Mouse (Mus musculus) mesoderm, embryonic 11.5 days (tissue): ENCODE data around the gene Sbpl.

ENCODE experiments used
- DNase-seq: peaks from one replicate; pipeline ENCODE4 v3.0.0-alpha.2; 2012; ENCODE audit warnings: low read depth, low spot score

The Sbpl gene

GRCm38 (mm10) chr17:23955174-23955573, at the start of gene Sbpl:
Gene Sbpl, minus strand, starts transcription at chr17:23955274.
- no peak for DNase-seq

GRCm38 (mm10) chr17:24004071-24004665, 49.1 kb upstream of the Sbpl start:
- no peak for DNase-seq

GRCm38 (mm10) chr17:24000404-24000803, 45.3 kb upstream of the Sbpl start:
- no peak for DNase-seq

GRCm38 (mm10) chr17:23998383-23998782, 43.3 kb upstream of the Sbpl start:
- no peak for DNase-seq

- no peak for DNase-seq
Measured at GRCm38 (mm10) chr17:23997901-23998300, 42.8 kb upstream of the Sbpl start, which contains the start of gene Prss22. Gene Prss22, minus strand, starts transcription at chr17:23998100.

- DNase-seq = no peak
Measured at GRCm38 (mm10) chr17:23995421-23995820, 40.3 kb upstream of the Sbpl start.

- no peak for DNase-seq
Measured at GRCm38 (mm10) chr17:23994667-23995066, 39.6 kb upstream of the Sbpl start.

GRCm38 (mm10) chr17:23993559-23994428, 38.7 kb upstream of the Sbpl start:
- peak; percentile 90 for DNase-seq

GRCm38 (mm10) chr17:23992789-23993553, 37.9 kb upstream of the Sbpl start:
- DNase-seq = no peak

- no peak for DNase-seq
Measured at GRCm38 (mm10) chr17:23989802-23990201, 34.7 kb upstream of the Sbpl start.

GRCm38 (mm10) chr17:23984989-23985388, 29.9 kb upstream of the Sbpl start:
- DNase-seq = no peak

- no peak for DNase-seq
Measured at GRCm38 (mm10) chr17:23982912-23983311, 27.8 kb upstream of the Sbpl start.

- DNase-seq = no peak
Measured at GRCm38 (mm10) chr17:23980297-23980909, 25.3 kb upstream of the Sbpl start, which contains the start of gene Prss30. Gene Prss30, minus strand, starts transcription at chr17:23980566.

GRCm38 (mm10) chr17:23979471-23979870, 24.4 kb upstream of the Sbpl start:
- DNase-seq = no peak

GRCm38 (mm10) chr17:23976665-23977064, 21.6 kb upstream of the Sbpl start:
- DNase-seq = no peak

- no peak for DNase-seq
Measured at GRCm38 (mm10) chr17:23971315-23971714, 16.2 kb upstream of the Sbpl start.

GRCm38 (mm10) chr17:23969231-23969630, 14.2 kb upstream of the Sbpl start:
- DNase-seq = peak; percentile 73

GRCm38 (mm10) chr17:23968780-23969179, 13.7 kb upstream of the Sbpl start:
- no peak for DNase-seq

GRCm38 (mm10) chr17:23966658-23967401, 11.8 kb upstream of the Sbpl start:
- DNase-seq = no peak

- no peak for DNase-seq
Measured at GRCm38 (mm10) chr17:23965805-23966425, 10.8 kb upstream of the Sbpl start.
